Mouse (Mus musculus): ENCODE results near the gene Ms4a6d.
A peak's percentile ranks its signal among the peaks of the same experiment; 100 is the strongest.

- peak; percentile 32 for TF ChIP-seq CTCF (IDR thresholded peaks at IDR 0.05; ENCODE audit: low read depth, low read length)
- TF ChIP-seq POLR2A (IDR thresholded peaks at IDR 0.05; ENCODE audit: extremely low read depth, insufficient read depth, low read length) = no peak
These were observed 6.9 kb upstream of the Ms4a6d start for GRCm38 (mm10) chr19:11611541-11611945.
